Mouse (Mus musculus) kidney, postnatal 14 days (tissue): Measurements from ENCODE around the gene Spon1.

Source experiments
- DNase-seq: peaks from one replicate; pipeline ENCODE4 v3.0.0; 2022; ENCODE audit warnings: mixed read lengths

Gene Spon1

GRCm38 (mm10) chr7:113909161-113909825 lies 143.5 kb downstream of the Spon1 start:
- peak; percentile 46 for DNase-seq

DNA sequence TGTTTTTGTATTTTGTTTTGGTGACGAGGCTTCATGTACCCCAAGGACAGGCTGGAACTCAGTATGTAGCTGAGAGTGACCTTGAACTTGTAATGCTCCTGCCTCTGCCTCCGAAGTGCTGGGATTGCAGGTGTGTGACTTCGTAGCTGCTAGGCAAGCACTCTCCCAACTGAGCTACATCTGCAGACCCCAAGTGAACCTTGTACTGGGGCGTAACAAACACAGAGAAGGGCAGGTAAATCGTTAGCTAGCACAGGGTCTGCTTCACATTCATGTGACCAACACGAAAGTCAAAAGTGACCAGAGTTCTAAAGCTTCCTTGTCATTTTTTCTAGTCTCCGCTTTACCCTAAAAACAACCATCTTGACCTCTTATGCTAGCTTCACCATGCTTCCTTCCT lies 145.1 kb downstream of the Spon1 start:
- peak; percentile 15 for DNase-seq

GRCm38 (mm10) chr7:113915936-113916335 lies 150.1 kb downstream of the Spon1 start:
- DNase-seq, result peak; percentile 15

- no peak for DNase-seq
These were observed 153.1 kb downstream of the Spon1 start for GRCm38 (mm10) chr7:113918916-113919315.

- no peak for DNase-seq
These were observed 153.7 kb downstream of the Spon1 start for GRCm38 (mm10) chr7:113919505-113919904.

DNA sequence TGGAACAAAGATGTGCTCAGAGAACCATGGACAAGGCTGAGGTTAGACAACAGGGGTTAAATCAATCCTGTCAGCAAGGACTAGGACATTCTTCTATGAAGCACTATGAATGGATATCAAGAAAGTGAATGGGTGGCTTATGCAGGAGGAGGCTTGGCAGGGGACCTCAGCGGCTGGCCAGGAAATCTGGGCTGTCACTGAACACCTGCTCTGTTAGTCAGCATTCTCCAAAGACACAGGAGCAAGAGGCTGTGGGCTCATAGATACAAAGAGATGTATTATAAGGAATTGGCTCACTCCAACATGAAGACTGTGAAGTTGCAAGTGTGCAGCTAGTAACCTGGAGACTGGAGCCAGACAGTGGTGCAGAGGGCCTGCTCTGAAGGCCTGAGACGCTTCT lies 154.3 kb downstream of the Spon1 start:
- DNase-seq, result no peak

GRCm38 (mm10) chr7:113924561-113924960 lies 158.8 kb downstream of the Spon1 start:
- no peak for DNase-seq

- no peak for DNase-seq
These were observed 185.1 kb downstream of the Spon1 start for GRCm38 (mm10) chr7:113950888-113951287.

GRCm38 (mm10) chr7:113955431-113955830 lies 189.6 kb downstream of the Spon1 start:
- no peak for DNase-seq

DNA sequence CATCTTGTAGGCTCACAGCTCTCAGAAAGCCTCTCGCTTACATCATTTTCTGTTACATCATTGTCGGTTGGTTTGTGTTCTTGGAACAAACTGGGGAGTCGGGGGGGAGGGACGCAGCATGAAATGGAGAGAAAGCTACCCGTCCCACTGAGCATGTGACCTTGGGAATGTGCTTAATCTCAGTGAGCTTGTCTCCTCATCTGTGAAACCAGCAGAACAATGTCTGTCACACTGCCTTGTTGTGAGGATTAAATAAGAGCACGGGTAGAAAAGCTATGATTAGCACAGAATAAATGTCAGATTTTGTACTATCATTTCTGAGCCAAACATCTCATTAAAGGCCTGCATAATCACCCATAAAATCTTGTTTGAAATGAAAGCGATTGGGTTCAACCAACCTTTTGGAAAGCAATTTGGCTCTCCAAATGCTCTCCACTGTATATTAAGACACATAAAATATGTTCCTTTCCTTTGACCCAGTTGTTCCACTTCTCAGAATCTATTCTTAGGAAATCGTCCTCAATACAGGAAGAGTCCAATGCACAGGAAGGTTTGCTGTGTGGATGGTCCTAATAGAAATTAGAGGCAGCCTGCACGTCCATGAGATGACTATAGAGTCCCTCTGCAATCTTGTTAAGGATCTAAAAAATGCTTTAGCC lies 195.2 kb downstream of the Spon1 start:
- no peak for DNase-seq

DNA sequence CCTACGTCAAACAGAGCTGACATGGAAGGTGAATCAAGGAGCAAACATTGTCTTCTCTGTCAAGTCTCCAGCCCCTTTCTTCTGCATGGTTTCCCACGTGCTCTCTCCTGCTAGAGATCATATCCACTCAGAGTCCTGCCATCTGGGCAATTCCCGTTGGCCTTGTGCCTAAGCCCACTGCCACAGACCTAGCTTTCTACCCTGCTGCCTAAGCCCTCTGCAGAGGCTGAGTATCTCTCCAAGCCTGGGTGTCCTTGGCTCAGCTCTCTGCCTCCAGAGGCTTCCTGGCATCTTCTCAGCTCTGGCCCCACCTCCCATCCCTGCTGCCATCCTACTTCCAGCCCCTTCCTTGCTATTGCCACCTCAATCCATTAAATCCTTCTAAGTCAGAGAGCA lies 195.7 kb downstream of the Spon1 start:
- DNase-seq, result no peak

GRCm38 (mm10) chr7:113962078-113962477 lies 196.3 kb downstream of the Spon1 start:
- peak; percentile 54 for DNase-seq

DNA sequence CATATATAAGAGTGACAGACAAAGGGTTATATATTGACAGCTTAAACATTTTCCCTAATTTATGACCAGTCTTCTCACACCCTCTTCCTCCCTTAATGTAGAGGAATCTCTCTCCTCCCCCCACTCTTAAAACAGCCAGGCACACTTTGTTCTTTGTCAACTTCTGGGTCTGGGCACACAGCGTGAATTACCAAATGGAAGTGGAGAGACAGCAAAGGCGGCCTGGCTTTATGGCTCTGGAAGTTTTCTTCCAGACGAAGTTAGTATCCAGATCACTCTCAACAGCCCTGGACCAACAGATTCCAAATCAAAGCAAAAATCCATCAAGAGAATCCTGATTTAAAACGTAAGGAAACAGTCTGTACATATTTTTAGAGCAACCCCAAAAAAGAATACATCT lies 198.0 kb downstream of the Spon1 start:
- DNase-seq, result no peak

DNA sequence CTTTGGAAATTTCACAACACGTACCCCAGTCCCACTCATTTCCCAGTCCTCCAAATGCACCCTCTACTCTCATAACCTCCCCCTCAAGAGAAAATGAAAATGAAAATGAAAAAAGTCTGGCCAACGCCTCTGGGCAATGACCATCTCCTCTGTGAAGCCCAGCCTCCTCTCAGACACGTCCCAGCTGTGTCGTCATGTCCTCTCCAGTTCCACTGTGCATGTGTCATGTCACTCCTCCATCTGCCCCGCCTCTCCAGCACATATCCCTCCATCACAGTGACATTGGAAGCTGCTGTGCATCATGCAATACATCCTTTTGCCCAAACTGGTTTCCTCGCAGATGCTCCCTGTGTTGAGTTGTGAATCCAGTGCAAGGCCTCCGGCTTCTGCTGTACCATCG lies 199.8 kb downstream of the Spon1 start:
- DNase-seq, result no peak

DNA sequence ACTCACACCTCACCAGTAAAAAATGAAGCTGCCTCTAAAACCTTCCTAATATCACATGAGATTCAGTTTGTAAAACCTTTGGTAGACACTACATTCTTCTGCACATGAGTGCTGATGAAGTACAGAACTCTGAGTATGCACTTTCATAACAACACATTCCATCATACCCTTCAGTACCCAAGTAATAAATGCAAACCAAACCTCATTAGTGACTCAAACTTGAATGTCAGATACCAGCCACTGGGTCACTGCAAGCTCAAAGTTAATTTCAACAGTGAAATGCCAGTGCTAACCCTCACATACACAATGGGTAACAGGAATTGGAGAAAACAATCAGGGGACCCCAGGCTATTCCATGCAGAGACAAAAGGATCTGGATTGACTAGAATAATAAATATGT lies 203.4 kb downstream of the Spon1 start:
- no peak for DNase-seq

- no peak for DNase-seq
These were observed 206.7 kb downstream of the Spon1 start for GRCm38 (mm10) chr7:113972536-113972935.

DNA sequence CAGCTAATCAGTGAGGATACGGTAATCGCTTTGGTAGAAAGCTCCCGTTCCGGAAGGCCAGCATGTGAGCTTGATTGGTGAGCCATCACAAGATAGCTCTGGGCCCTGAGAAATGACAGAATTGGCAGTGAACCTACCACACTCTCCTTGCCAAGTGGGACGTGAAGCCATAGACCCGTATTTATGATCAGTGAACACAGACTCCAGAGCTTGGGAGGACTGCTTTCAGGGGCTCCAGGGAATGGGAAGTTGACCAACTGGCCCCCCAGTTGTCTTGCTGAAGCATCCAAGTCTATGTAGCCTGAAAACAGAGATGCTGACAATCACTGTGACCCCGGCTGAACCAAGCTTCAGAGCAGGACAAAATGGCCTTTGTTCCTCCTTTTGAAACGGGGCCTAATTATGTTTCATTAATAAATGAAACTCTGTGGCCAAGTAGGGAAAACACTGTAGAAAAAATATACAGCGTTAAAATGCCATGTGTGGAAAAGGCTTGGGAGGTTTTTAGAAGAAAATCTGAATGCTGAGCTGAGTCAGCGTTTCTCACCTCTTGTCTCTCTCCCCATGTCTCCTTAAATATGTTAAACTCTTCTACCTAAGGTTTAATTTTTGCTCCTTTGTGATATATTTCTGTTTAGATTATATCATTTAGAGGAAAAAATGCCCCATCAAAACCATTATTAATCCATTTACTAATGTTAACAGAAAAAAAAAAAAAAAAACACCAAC lies 220.8 kb downstream of the Spon1 start:
- DNase-seq, result peak; percentile 8

- no peak for DNase-seq
These were observed 222.4 kb downstream of the Spon1 start for GRCm38 (mm10) chr7:113988156-113988555.

GRCm38 (mm10) chr7:113997675-113998354 lies 232.0 kb downstream of the Spon1 start:
- no peak for DNase-seq

- no peak for DNase-seq
These were observed 238.4 kb downstream of the Spon1 start for GRCm38 (mm10) chr7:114004171-114004570.

DNA sequence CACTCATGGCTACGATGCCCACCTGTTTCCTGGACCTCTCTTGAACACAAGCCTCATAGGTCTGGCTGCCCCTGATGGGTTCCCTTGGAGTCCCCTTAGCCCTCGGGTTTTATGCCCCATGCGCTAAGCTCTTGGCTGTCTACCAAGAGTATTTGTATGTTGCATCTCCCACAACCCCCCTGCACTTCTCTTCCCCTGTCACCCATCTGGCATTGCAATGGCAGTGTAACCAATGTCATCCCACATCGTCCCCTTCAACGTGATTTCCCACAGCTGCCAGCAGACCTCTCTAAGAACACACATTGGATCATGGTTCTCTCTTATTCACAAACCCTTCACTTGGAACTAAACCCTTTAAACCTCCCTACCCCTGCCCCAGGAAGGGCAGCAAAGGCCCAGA lies 239.7 kb downstream of the Spon1 start:
- no peak for DNase-seq

DNA sequence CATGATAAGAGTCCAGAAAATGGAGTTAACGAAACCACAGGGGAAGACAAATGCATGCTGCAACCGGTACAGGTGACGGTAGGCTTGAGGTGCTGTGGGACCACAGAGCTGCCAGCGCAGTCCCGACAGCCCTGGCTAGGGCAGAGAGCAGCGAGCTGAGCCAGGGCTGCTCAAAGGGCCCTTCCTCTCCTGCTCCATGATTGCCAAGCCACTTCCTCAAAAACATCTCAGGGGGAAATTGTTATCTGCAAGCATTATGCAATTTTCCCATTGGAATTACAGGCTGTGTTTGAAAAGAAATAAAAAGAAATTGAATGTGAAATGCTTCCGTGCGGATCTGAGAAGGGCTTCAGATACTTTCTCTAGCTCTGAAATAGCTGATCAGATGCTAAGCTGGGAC lies 240.7 kb downstream of the Spon1 start:
- no peak for DNase-seq

- no peak for DNase-seq
These were observed 241.8 kb downstream of the Spon1 start for GRCm38 (mm10) chr7:114007565-114007964.
